Mouse (Mus musculus) liver, embryonic 18 days (tissue): ENCODE data around the gene Slc44a5. TPM values are rescaled to one million over a fixed set of nuclear protein-coding genes. Genes with fewer than 3 reads are reported as not detected.

Experiments
- polyA plus RNA-seq: library from polyadenylated mRNA; depleted of rRNA; stranded (reverse); fragments of >200 nt; gene quantifications from 2 replicates; pipeline ENCODE4 v1.2.3, GENCODE M21; 2012; rRNA removed

The Slc44a5 gene
- polyA plus RNA-seq = 0.26 and 0.39 TPM in 2 replicates

GRCm38 (mm10) chr3:153973171-153973948 is at the start of gene Slc44a5:
TSS of gene Slc44a5 (plus strand) at chr3:153973436.

GRCm38 (mm10) chr3:153944335-153944990 is 28.8 kb upstream of the Slc44a5 start, which contains the start of gene Acadm:
TSS of gene Acadm (minus strand) at chr3:153944632.

Other genes starting within 250 kb of the Slc44a5 start
- 3.5 and 3.9 TPM in 2 replicates for gene St6galnac3, start 248.3 kb upstream of the Slc44a5 start, polyA plus RNA-seq
- 0.60 and 0.66 TPM in 2 replicates for gene Asb17, start 129.2 kb upstream of the Slc44a5 start, polyA plus RNA-seq
- 0.01 TPM in 2 replicates for gene Msh4, start 67.3 kb upstream of the Slc44a5 start, polyA plus RNA-seq
- gene Rabggtb, start 60.4 kb upstream of the Slc44a5 start, polyA plus RNA-seq = 70.4 and 79.2 TPM in 2 replicates
- gene Acadm, start 28.8 kb upstream of the Slc44a5 start, polyA plus RNA-seq = 320 and 371 TPM in 2 replicates